Mouse (Mus musculus): ENCODE results near the gene Rab22a. TPM values are rescaled to one million over a fixed set of nuclear protein-coding genes. Genes with fewer than 3 reads are reported as not detected.
"Not testable (repeated sequence)": the region's sequence is repeated elsewhere in the genome, so short reads cannot be mapped to it uniquely, and the experiment has no call there.

Gene Rab22a
- total RNA-seq, 4 experiments from 2014 or later = 33.4 to 44.1 (median 37.5) TPM

- no peak for DNase-seq
Measured at GRCm38 (mm10) chr2:173672328-173672896, 12.9 kb downstream of the Rab22a start.

- DNase-seq = no peak
Measured at GRCm38 (mm10) chr2:173673469-173673868, 13.9 kb downstream of the Rab22a start.

GRCm38 (mm10) chr2:173678593-173678992 is 19.0 kb downstream of the Rab22a start:
- no peak for DNase-seq

- DNase-seq = no peak
Measured at GRCm38 (mm10) chr2:173679217-173679616, 19.7 kb downstream of the Rab22a start.

- DNase-seq = no peak
Measured at GRCm38 (mm10) chr2:173680153-173680552, 20.6 kb downstream of the Rab22a start.

GRCm38 (mm10) chr2:173682773-173683172 is 23.2 kb downstream of the Rab22a start:
- no peak for DNase-seq

- no peak for DNase-seq
Measured at GRCm38 (mm10) chr2:173685781-173686361, 26.3 kb downstream of the Rab22a start.

GRCm38 (mm10) chr2:173687363-173687762 is 27.8 kb downstream of the Rab22a start:
- no peak for DNase-seq

GRCm38 (mm10) chr2:173689835-173690234 is 30.3 kb downstream of the Rab22a start:
- no peak for DNase-seq

GRCm38 (mm10) chr2:173691748-173692147 is 32.2 kb downstream of the Rab22a start:
- DNase-seq = no peak

- no peak for DNase-seq
Measured at GRCm38 (mm10) chr2:173692693-173693092, 33.1 kb downstream of the Rab22a start.

- no peak for DNase-seq
Measured at GRCm38 (mm10) chr2:173698850-173699249, 39.3 kb downstream of the Rab22a start.

- no peak for DNase-seq
Measured at GRCm38 (mm10) chr2:173702096-173702866, 42.7 kb downstream of the Rab22a start.

GRCm38 (mm10) chr2:173702867-173703237 is 43.3 kb downstream of the Rab22a start:
- DNase-seq = no peak

GRCm38 (mm10) chr2:173705827-173706551 is 46.4 kb downstream of the Rab22a start:
- no peak for DNase-seq

- DNase-seq = not testable (repeated sequence)
Measured at GRCm38 (mm10) chr2:173707626-173708025, 48.1 kb downstream of the Rab22a start.

GRCm38 (mm10) chr2:173710193-173710592 is 50.6 kb downstream of the Rab22a start:
- no peak for DNase-seq

- DNase-seq = no peak
Measured at GRCm38 (mm10) chr2:173712656-173713055, 53.1 kb downstream of the Rab22a start.

- peak; percentile 44 for DNase-seq
Measured at GRCm38 (mm10) chr2:173713241-173713640, 53.7 kb downstream of the Rab22a start.

GRCm38 (mm10) chr2:173714620-173715218 is 55.2 kb downstream of the Rab22a start:
- DNase-seq = no peak

- no peak for DNase-seq
Measured at GRCm38 (mm10) chr2:173716966-173717365, 57.4 kb downstream of the Rab22a start.

GRCm38 (mm10) chr2:173719115-173719514 is 59.6 kb downstream of the Rab22a start, which contains the start of gene 1700010B08Rik:
Gene 1700010B08Rik (plus strand): TSS chr2:173719415.
- not testable (repeated sequence) for DNase-seq
